Mouse (Mus musculus) small intestine, adult 2 months (tissue): ENCODE results near the gene Rap1gds1. TPM values are rescaled to one million over a fixed set of nuclear protein-coding genes. Genes with fewer than 3 reads are reported as not detected.

Experiments used
- H3K27ac ChIP-seq: fragments of 200-500 bp; 2 replicates; pipeline ENCODE4 v1.5.1; 2012; ENCODE audit warnings: low read depth, low read length, control low read depth, inconsistent platforms; ENCODE audit not compliant: insufficient read depth
- H3K27me3 ChIP-seq: fragments of 200-500 bp; 2 replicates; pipeline ENCODE4 v1.6.1; 2012; ENCODE audit warnings: mild to moderate bottlenecking, moderate library complexity, low read length, inconsistent platforms; ENCODE audit not compliant: control insufficient read depth, insufficient read depth
- H3K36me3 ChIP-seq: fragments of 200-500 bp; 2 replicates; pipeline ENCODE4 v1.6.1; 2012; ENCODE audit warnings: mild to moderate bottlenecking, low read length, control low read depth, inconsistent platforms; ENCODE audit not compliant: control insufficient read depth, insufficient read depth
- H3K4me1 ChIP-seq: fragments of 200-500 bp; 2 replicates; pipeline ENCODE4 v1.6.1; 2012; ENCODE audit warnings: low read length, inconsistent platforms, mixed read lengths; ENCODE audit not compliant: control insufficient read depth, insufficient read depth, insufficient read length
- H3K4me3 ChIP-seq: fragments of 200-500 bp; 2 replicates; pipeline ENCODE4 v1.5.1; 2012; ENCODE audit warnings: low read depth, mild to moderate bottlenecking, control low read depth, inconsistent platforms, low read length, moderate library complexity
- CTCF ChIP-seq: fragments of 200-500 bp; IDR thresholded peaks from 2 replicates; pipeline ENCODE4 v1.5.1; 2012; ENCODE audit warnings: low read depth, mild to moderate bottlenecking, control low read depth, inconsistent platforms, low read length, moderate library complexity, mixed read lengths; ENCODE audit not compliant: insufficient replicate concordance, insufficient read length; ENCODE audit errors: extremely low read depth
- POLR2A ChIP-seq: fragments of 200-500 bp; IDR thresholded peaks from 2 replicates; pipeline ENCODE4 v1.6.1; 2012; ENCODE audit warnings: low read depth, mild to moderate bottlenecking, control low read depth, inconsistent platforms, low read length, moderate library complexity
- WGBS: fragments of 180-500 bp; shearing (Covaris S2); methylation state at CpG from one replicate; pipeline ENCODE4 v1.1.7; 2018; 5-methylcytosine and 5-hydroxymethylcytosine counted together
- polyA plus RNA-seq: library from polyadenylated mRNA; depleted of rRNA; stranded (reverse); fragments of >200 nt; gene quantifications from 2 replicates; pipeline ENCODE4 v1.2.3, GENCODE M21; 2012

Gene Rap1gds1
- polyA plus RNA-seq, 1 experiment = 8.4 TPM

- WGBS = 95% methylated on average over 7 of the region's 7 CpGs
- Histone ChIP-seq H3K36me3 (no peaks in the 10 kb centered on the region), H3K27ac (no peak overlapping the region), H3K4me3 (no peak overlapping the region), H3K4me1 (no peaks in the 10 kb centered on the region), H3K27me3 (no peaks in the 10 kb centered on the region)
- no peak for TF ChIP-seq CTCF
- no peak for TF ChIP-seq POLR2A
Observed at GRCm38 (mm10) chr3:138989141-138989540, 85.9 kb downstream of the Rap1gds1 start.

DNA sequence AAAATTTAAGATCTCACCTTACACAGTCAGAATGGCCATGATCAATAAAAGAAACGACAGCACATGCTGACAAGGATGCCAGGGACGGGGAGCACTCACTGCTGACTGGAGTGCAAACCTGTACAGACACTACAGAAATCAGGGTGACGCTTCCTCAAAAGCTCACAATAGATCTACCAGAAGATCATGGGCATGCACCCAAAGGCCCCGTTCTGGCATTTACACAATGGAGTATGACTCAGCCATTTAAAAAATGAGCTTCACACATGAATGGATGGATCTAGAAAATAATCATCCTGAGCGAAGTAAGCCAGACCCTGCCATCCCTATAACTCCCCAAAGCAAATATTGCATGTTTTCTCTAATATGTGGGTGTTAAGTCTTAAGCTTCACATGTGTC is 87.0 kb downstream of the Rap1gds1 start:
- Histone ChIP-seq H3K36me3 (peaks cover 5% of the 10 kb centered on the region; the same call in 1 of the 2 replicates), H3K4me1 (no peaks in the 10 kb centered on the region), H3K27ac (no peak overlapping the region), H3K27me3 (no peaks in the 10 kb centered on the region), H3K4me3 (no peak overlapping the region)
- whole genome bisulfite sequencing = 93% methylated on average over 5 of the region's 5 CpGs
- TF ChIP-seq CTCF = no peak
- no peak for TF ChIP-seq POLR2A

DNA sequence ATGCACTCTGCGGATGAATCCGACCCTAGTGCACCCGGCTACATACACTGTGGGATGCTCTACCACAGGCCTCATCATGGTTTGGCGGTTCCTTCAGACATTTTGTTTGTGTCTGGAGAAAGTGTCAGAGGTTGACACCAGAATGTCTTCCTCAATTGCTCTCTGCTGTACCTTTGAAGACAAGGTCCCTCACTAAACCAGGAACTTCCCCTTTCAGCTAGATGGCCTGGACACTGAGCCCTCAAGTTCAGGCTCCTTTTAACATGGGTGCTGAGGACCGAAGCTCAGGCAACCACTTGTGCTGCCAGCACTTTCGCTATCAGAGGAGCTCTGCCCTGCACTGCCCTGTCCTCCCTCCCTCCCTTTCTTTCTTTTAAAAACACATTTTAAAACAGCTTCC is 92.8 kb downstream of the Rap1gds1 start:
- Histone ChIP-seq H3K4me1 (no peaks in the 10 kb centered on the region), H3K27me3 (no peaks in the 10 kb centered on the region), H3K27ac (no peak overlapping the region), H3K4me3 (no peak overlapping the region), H3K36me3 (peaks cover 14% of the 10 kb centered on the region)
- TF ChIP-seq POLR2A (no peak), CTCF (no peak)
- 94% methylated on average over 6 of the region's 6 CpGs for WGBS

- Histone ChIP-seq H3K4me3 (no peak overlapping the region), H3K27me3 (no peaks in the 10 kb centered on the region), H3K27ac (no peak overlapping the region), H3K4me1 (no peaks in the 10 kb centered on the region), H3K36me3 (peaks cover 9% of the 10 kb centered on the region)
- 93% methylated on average over 1 of the region's 1 CpGs for WGBS
- TF ChIP-seq POLR2A = no peak
Observed at GRCm38 (mm10) chr3:138977413-138977812, 97.6 kb downstream of the Rap1gds1 start.

DNA sequence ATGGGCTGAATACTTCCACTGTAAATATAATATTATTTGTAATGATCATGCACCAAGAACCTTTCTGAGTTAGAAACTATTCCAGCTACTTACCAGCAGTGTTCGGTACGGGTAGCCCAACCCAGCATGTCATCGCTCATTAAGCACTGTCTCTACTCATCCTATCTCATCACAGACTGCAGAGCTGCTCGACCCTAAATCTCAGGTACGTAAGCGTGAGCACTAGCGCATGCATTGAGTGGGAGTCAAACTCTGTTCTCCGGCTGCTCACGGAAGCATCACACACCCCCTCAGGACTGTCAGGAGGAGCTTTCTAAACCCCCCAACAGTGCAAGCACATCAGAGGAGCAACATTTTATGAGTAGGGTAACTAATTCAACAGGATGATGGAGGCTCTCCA is 107.4 kb downstream of the Rap1gds1 start:
- Histone ChIP-seq H3K4me3 (no peak overlapping the region), H3K36me3 (peaks cover 6% of the 10 kb centered on the region), H3K4me1 (no peaks in the 10 kb centered on the region), H3K27me3 (no peaks in the 10 kb centered on the region), H3K27ac (no peak overlapping the region)
- no peak for TF ChIP-seq CTCF
- no peak for TF ChIP-seq POLR2A
- WGBS = 95% methylated on average over 9 of the region's 9 CpGs

- H3K27ac ChIP-seq = no peak overlapping the region
- no peaks in the 10 kb centered on the region for H3K27me3 ChIP-seq
- WGBS = 89% methylated on average over 8 of the region's 8 CpGs
- TF ChIP-seq CTCF (no peak), POLR2A (no peak)
- H3K4me3 ChIP-seq = no peak overlapping the region
- peaks cover 46% of the 10 kb centered on the region for H3K36me3 ChIP-seq
- no peaks in the 10 kb centered on the region for H3K4me1 ChIP-seq
Observed at GRCm38 (mm10) chr3:138958527-138958926, 116.5 kb downstream of the Rap1gds1 start.

GRCm38 (mm10) chr3:138955220-138955619 is 119.8 kb downstream of the Rap1gds1 start:
- Histone ChIP-seq H3K27me3 (no peaks in the 10 kb centered on the region), H3K4me1 (no peaks in the 10 kb centered on the region), H3K27ac (no peak overlapping the region), H3K36me3 (peaks cover 41% of the 10 kb centered on the region), H3K4me3 (no peak overlapping the region)
- no peak for TF ChIP-seq CTCF
- no peak for TF ChIP-seq POLR2A
- 98% methylated on average over 7 of the region's 7 CpGs for WGBS

DNA sequence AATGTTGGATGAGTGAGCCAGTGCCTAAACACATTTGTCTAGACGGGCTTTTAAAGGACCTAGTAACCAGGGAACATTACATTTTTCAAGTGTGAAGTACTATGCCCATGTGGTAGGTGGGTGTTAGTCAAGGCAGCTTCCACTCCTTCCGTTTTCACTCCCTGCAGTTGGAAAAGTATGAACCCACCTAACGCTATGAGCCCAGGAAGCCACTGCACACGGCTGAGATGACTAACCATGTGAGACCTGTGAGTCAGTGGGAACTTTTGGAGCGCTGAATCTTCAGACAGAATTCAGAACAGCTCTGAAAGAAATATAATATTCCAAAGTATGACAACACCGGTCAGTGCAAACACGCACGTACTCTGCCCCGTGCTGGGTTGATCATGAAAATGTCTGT is 125.9 kb downstream of the Rap1gds1 start:
- H3K27ac ChIP-seq = no peak overlapping the region
- peaks cover 24% of the 10 kb centered on the region for H3K36me3 ChIP-seq
- no peak overlapping the region for H3K4me3 ChIP-seq
- H3K27me3 ChIP-seq = no peaks in the 10 kb centered on the region
- 95% methylated on average over 9 of the region's 9 CpGs for WGBS
- no peaks in the 10 kb centered on the region for H3K4me1 ChIP-seq
- TF ChIP-seq POLR2A = no peak
- TF ChIP-seq CTCF = no peak
